In the genomic region with DNA sequence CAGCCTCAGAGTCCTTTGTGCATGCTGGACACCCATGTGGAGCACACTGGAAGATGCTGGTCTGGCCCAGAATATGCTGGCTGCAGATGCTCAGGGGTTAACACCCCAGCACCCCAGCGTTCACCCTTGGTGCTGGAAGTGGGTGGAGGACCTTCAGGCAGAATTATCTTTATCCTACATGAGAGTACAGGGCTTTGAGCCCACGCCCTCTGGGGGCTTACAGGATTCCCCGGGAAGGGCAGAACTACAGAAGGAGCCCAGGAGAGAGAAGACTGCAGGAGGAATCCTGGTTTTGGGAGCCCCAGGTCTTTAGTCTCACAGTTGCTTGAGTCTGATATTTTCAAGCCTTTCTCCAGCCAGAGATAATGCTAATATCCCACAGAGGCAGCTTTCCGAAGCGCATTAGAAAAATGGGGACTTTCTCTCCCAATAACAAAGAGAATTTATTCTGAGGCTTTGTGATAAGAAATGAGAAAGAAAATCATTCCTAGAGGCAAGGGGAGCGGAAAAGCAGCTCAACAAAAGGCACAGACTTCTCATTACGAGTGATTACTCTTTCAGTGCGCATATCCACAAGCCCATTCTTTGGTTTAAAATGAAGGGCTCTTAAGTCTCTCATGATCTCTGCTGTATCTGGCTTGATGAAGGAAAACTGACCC, we compare ENCODE assay signal across 23 mouse cellular contexts. TPM values are rescaled to one million over a fixed set of nuclear protein-coding genes. Genes with fewer than 3 reads are reported as not detected.
A peak's percentile ranks its signal among the peaks of the same experiment; 100 is the strongest.
DNase-seq lines count a peak whose midpoint lies in the region; ATAC-seq and TF ChIP-seq lines count a peak whose summit lies in the region.
"Had no signal": no experiment of that assay in that cellular context is flagged by ENCODE, and none has a peak within 500 bp of the region (broad histone marks: within the 10 kb centered on the region; RNA-seq: fewer than 3 reads in every experiment).

No protein-coding gene starts in this region.

- H3K9me3 ChIP-seq in forebrain, embryonic 10.5 days = no peaks in the 10 kb centered on the region
- H3K9me3 ChIP-seq in forebrain, embryonic 12.5 days = no peaks in the 10 kb centered on the region
- no peaks in the 10 kb centered on the region for H3K9me3 ChIP-seq in neural tube, embryonic 13.5 days
- H3K9me3 ChIP-seq in midbrain, embryonic 10.5 days (replicated peaks) = no peaks in the 10 kb centered on the region
- no peaks in the 10 kb centered on the region for H3K9me3 ChIP-seq in midbrain, postnatal 0 days (ENCODE audit: low read length)
- H3K9me3 ChIP-seq: embryonic facial prominence, embryonic 15.5 days; heart, embryonic 13.5 days; intestine, embryonic 15.5 days; liver, embryonic 12.5 days; lung, embryonic 15.5 days had no signal

- H3K9ac ChIP-seq in forebrain, embryonic 12.5 days = no peak overlapping the region
- H3K9ac ChIP-seq in neural tube, embryonic 13.5 days = peak overlapping the region; percentile 22; the same call in 1 of the 2 replicates
- 0 out of 2 replicates have a peak overlapping the region, but pooled peaks have one; percentile 20 for H3K9ac ChIP-seq in midbrain, postnatal 0 days (replicated peaks; ENCODE audit: low read length, poor library complexity, severe bottlenecking)
- H3K9ac ChIP-seq: embryonic facial prominence, embryonic 15.5 days; heart, embryonic 13.5 days; intestine, embryonic 15.5 days; liver, embryonic 12.5 days; lung, embryonic 15.5 days had no signal

- no peak for DNase-seq in forebrain, embryonic 10.5 days (ENCODE audit: extremely low spot score, low spot score)
- DNase-seq in neural tube, embryonic 10.5 days (ENCODE audit: extremely low spot score, low spot score) = no peak
- no peak for DNase-seq in midbrain, embryonic 10.5 days (ENCODE audit: low spot score)
- peak; percentile 9 for DNase-seq in midbrain, postnatal 0 days (ENCODE audit: low spot score)
- no peak for DNase-seq in urinary bladder, postnatal 36 days (ENCODE audit: low spot score in 2 of 2)
- DNase-seq in natural killer cell, adult 2 months (ENCODE audit: low spot score in 2 of 2) = no peak
- DNase-seq: adrenal gland, adult 8-10 months; cerebellum, adult 11 months; cerebellum, postnatal 14 days; gastrocnemius, adult 2 months; heart, postnatal 36 days; kidney, adult 9 months had no signal

- peaks cover 33% of the 10 kb centered on the region for H3K4me1 ChIP-seq in forebrain, embryonic 10.5 days
- peaks cover 22% of the 10 kb centered on the region for H3K4me1 ChIP-seq in forebrain, embryonic 12.5 days
- peaks cover 11% of the 10 kb centered on the region; the same call in 1 of the 2 replicates for H3K4me1 ChIP-seq in neural tube, embryonic 13.5 days (replicated peaks)
- peaks cover 30% of the 10 kb centered on the region for H3K4me1 ChIP-seq in midbrain, embryonic 10.5 days
- H3K4me1 ChIP-seq in midbrain, postnatal 0 days (ENCODE audit: insufficient read depth, low read length) = peaks cover 7% of the 10 kb centered on the region; the same call in 1 of the 2 replicates
- H3K4me1 ChIP-seq: embryonic facial prominence, embryonic 15.5 days had no signal

- H3K27ac ChIP-seq in forebrain, embryonic 10.5 days = peak overlapping the region; percentile 42
- H3K27ac ChIP-seq in forebrain, embryonic 12.5 days = no peak overlapping the region
- no peak overlapping the region for H3K27ac ChIP-seq in neural tube, embryonic 13.5 days (replicated peaks)
- H3K27ac ChIP-seq in midbrain, embryonic 10.5 days (replicated peaks) = peak overlapping the region; percentile 69
- peak overlapping the region; percentile 2; the same call in 1 of the 2 replicates for H3K27ac ChIP-seq in midbrain, postnatal 0 days (ENCODE audit: low read depth, low read length)
- H3K27ac ChIP-seq: embryonic facial prominence, embryonic 15.5 days; gastrocnemius, adult 2 months; heart, embryonic 13.5 days; intestine, embryonic 15.5 days; liver, embryonic 12.5 days; lung, embryonic 15.5 days; macrophage had no signal

- ATAC-seq in forebrain, embryonic 12.5 days (ENCODE audit: low FRiP score) = no peak
- ATAC-seq in neural tube, embryonic 13.5 days (ENCODE audit: low read depth) = no peak
- no peak for ATAC-seq in midbrain, postnatal 0 days (ENCODE audit: low FRiP score)
- ATAC-seq: CD4-positive, CD25-positive, alpha-beta regulatory T cell, adult 4 months; intestine, embryonic 15.5 days; liver, embryonic 12.5 days; Patski had no signal

- no peak overlapping the region for H3K4me2 ChIP-seq in forebrain, embryonic 12.5 days
- no peak overlapping the region for H3K4me2 ChIP-seq in neural tube, embryonic 13.5 days
- peak overlapping the region; percentile 24; the same call in 1 of the 2 replicates for H3K4me2 ChIP-seq in midbrain, postnatal 0 days (ENCODE audit: low read depth, low read length, poor library complexity, severe bottlenecking)
- H3K4me2 ChIP-seq: embryonic facial prominence, embryonic 15.5 days; heart, embryonic 13.5 days; intestine, embryonic 15.5 days; liver, embryonic 12.5 days; lung, embryonic 15.5 days had no signal

- no peak overlapping the region; the same call in 1 of the 2 replicates for H3K4me3 ChIP-seq in forebrain, embryonic 10.5 days
- H3K4me3 ChIP-seq in forebrain, embryonic 12.5 days (replicated peaks) = no peak overlapping the region
- H3K4me3 ChIP-seq in neural tube, embryonic 13.5 days = no peak overlapping the region
- peak overlapping the region; percentile 21; the same call in 1 of the 2 replicates for H3K4me3 ChIP-seq in midbrain, embryonic 10.5 days
- no peak overlapping the region for H3K4me3 ChIP-seq in midbrain, postnatal 0 days (ENCODE audit: low read depth, low read length)
- H3K4me3 ChIP-seq: embryonic facial prominence, embryonic 15.5 days; gastrocnemius, adult 2 months; heart, embryonic 13.5 days; intestine, embryonic 15.5 days; liver, embryonic 12.5 days; lung, embryonic 15.5 days had no signal

- 25% methylated on average over 8 of the region's 8 CpGs for WGBS in forebrain, embryonic 10.5 days
- 11% methylated on average over 8 of the region's 8 CpGs for WGBS in forebrain, embryonic 12.5 days
- 45% methylated on average over 8 of the region's 8 CpGs for WGBS in neural tube, embryonic 13.5 days
- 29% methylated on average over 8 of the region's 8 CpGs for WGBS in midbrain, embryonic 10.5 days
- WGBS in midbrain, postnatal 0 days = 20% methylated on average over 8 of the region's 8 CpGs

- TF ChIP-seq CTCF in midbrain, postnatal 0 days (IDR thresholded peaks at IDR 0.05) = no peak

- H3K27me3 ChIP-seq in forebrain, embryonic 10.5 days (ENCODE audit: poor library complexity, severe bottlenecking) = peaks cover 35% of the 10 kb centered on the region
- peaks cover 10% of the 10 kb centered on the region; the same call in 1 of the 2 replicates for H3K27me3 ChIP-seq in forebrain, embryonic 12.5 days
- peaks cover 5% of the 10 kb centered on the region; the same call in 1 of the 2 replicates for H3K27me3 ChIP-seq in neural tube, embryonic 13.5 days
- peaks cover 14% of the 10 kb centered on the region for H3K27me3 ChIP-seq in midbrain, embryonic 10.5 days (ENCODE audit: low read depth, poor library complexity, severe bottlenecking)
- H3K27me3 ChIP-seq in midbrain, postnatal 0 days (ENCODE audit: insufficient read depth, low read length) = no peaks in the 10 kb centered on the region
- H3K27me3 ChIP-seq: embryonic facial prominence, embryonic 15.5 days; intestine, embryonic 15.5 days had no signal

- H3K36me3 ChIP-seq in forebrain, embryonic 10.5 days (replicated peaks) = no peaks in the 10 kb centered on the region
- H3K36me3 ChIP-seq in forebrain, embryonic 12.5 days (replicated peaks) = no peaks in the 10 kb centered on the region
- no peaks in the 10 kb centered on the region for H3K36me3 ChIP-seq in neural tube, embryonic 13.5 days
- no peaks in the 10 kb centered on the region for H3K36me3 ChIP-seq in midbrain, embryonic 10.5 days
- H3K36me3 ChIP-seq in midbrain, postnatal 0 days (ENCODE audit: insufficient read depth, low read length) = no peaks in the 10 kb centered on the region
- H3K36me3 ChIP-seq: embryonic facial prominence, embryonic 15.5 days; heart, embryonic 13.5 days; intestine, embryonic 15.5 days; liver, embryonic 12.5 days; lung, embryonic 15.5 days had no signal

RNA-seq across cellular contexts. Expression of a gene that starts 5.9 kb away (rescaled TPM):
- polyA plus RNA-seq in forebrain, embryonic 10.5 days (2016; fragmentation: Nextera tagmentation; extraction: Ambion mirVana) = 21.1 and 21.8 TPM in 2 replicates
- polyA plus RNA-seq in forebrain, embryonic 12.5 days (2016; fragmentation: Nextera tagmentation; extraction: Ambion mirVana) = 16.4 and 16.9 TPM in 2 replicates
- 12.5 and 13.5 TPM in 2 replicates for polyA plus RNA-seq in neural tube, embryonic 13.5 days (2015; fragmentation: Nextera tagmentation; extraction: Ambion mirVana)
- 17.5 and 19.4 TPM in 2 replicates for polyA plus RNA-seq in midbrain, embryonic 10.5 days (2016; fragmentation: Nextera tagmentation; extraction: Ambion mirVana)
- total RNA-seq in midbrain, postnatal 0 days (2014; rRNA removed) = 11.0 and 19.7 TPM in 2 replicates
- 11.5 and 11.7 TPM in 2 replicates for polyA plus RNA-seq in midbrain, postnatal 0 days (2015; fragmentation: Nextera tagmentation; extraction: Ambion mirVana)

RNA-seq across cellular contexts. Expression of a gene that starts 33.1 kb away (rescaled TPM):
- 0.29 and 0.63 TPM in 2 replicates for polyA plus RNA-seq in forebrain, embryonic 10.5 days (2016; fragmentation: Nextera tagmentation; extraction: Ambion mirVana)
- 0.77 and 1.1 TPM in 2 replicates for polyA plus RNA-seq in forebrain, embryonic 12.5 days (2016; fragmentation: Nextera tagmentation; extraction: Ambion mirVana)
- polyA plus RNA-seq in neural tube, embryonic 13.5 days (2015; fragmentation: Nextera tagmentation; extraction: Ambion mirVana) = 1.5 and 2.3 TPM in 2 replicates
- polyA plus RNA-seq in midbrain, embryonic 10.5 days (2016; fragmentation: Nextera tagmentation; extraction: Ambion mirVana) = 0.46 and 0.83 TPM in 2 replicates
- total RNA-seq in midbrain, postnatal 0 days (2014; rRNA removed) = 3.0 and 4.0 TPM in 2 replicates
- polyA plus RNA-seq in midbrain, postnatal 0 days (2015; fragmentation: Nextera tagmentation; extraction: Ambion mirVana) = 2.5 and 2.9 TPM in 2 replicates
- total RNA-seq: ES-E14 had no signal

Comparison
In these comparisons a context has a peak if more than half of its experiments do, and no peak if none do; other contexts are left out.
1. H3K27ac ChIP-seq: peak in forebrain, embryonic 10.5 days (single experiment), midbrain, embryonic 10.5 days (single experiment) and midbrain, postnatal 0 days (single experiment); none in forebrain, embryonic 12.5 days (single experiment) and neural tube, embryonic 13.5 days (single experiment).